Mouse (Mus musculus) lung, postnatal 0 days (tissue): ENCODE data around the gene BC029722.

ENCODE experiments used
- CTCF ChIP-seq: IDR thresholded peaks from 2 replicates; pipeline ENCODE4 v1.5.1; 2016; ENCODE audit warnings: antibody characterized with exemption, mild to moderate bottlenecking
- EP300 ChIP-seq: IDR thresholded peaks from 2 replicates; pipeline ENCODE4 v1.6.1; 2016; ENCODE audit warnings: antibody characterized with exemption, mild to moderate bottlenecking, control low read depth

DNA sequence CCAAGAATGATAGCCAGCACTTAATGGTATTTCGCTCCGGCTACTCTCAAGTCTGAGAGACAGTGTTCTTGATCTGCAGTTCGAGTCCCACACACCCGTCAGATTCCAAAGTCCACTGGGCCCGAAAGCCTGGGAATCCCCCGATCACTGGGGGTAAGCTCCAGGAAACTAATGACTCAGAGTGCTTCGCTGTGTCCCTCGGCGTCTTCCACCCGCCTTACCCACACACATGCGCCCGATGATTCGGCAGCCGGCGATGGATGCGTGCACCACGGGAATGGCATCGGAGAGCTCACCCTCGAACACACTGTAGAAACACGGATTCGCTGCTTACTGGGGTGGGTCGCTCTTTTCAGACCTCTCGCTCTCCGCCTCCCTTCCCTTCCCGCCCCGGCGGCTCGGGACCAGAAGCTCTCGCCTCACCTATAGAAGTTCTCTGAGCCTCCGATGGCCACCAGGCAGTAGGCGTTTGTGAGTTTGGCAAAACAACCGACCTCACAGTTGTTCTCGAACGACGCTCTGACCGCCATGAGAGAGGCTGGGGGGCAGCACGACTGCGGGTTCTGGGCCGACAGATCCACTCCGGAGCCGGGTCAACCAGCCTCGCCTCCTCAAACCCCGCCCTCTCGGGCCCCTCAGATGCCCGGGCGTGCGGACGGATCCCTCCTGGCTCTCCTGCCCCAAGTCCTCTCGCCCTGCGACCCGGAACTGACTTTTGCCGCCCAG is 6.8 kb upstream of the BC029722 start:
- TF ChIP-seq CTCF (no peak), EP300 (no peak)
